Mouse (Mus musculus): ENCODE measurements at regions not wholly inside any gene's neighbourhood (a gene's known extent, or its start where the extent isn't known, plus 50 kb on each side); places are given as distances from the start of the nearest gene placed in this dataset.

DNA sequence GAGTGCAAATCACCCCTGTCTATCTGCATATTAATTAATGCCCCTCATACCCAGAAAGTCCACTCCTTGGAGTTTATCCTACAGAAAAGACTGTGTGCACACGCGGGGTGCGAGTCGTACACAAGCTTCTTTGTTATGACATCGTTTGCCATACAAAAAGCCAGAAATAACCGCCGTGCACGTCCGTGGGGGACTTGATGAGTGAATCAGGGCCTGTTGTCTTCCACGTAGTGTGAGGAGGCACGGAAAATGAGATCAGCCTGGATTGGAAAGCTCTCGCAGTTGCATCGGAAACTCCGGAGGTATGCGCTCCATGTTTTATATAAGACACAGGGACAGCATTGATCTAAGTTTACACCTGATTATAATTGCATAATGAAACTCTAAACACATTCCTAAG lies 120.3 kb downstream of the Etnk1 start:
- intact Hi-C loops (cut with DNase I): no loop called here
- DNase-seq (ENCODE audit: extremely low spot score in 1 of 2, low spot score in 2 of 2): peak; percentile 25

DNA sequence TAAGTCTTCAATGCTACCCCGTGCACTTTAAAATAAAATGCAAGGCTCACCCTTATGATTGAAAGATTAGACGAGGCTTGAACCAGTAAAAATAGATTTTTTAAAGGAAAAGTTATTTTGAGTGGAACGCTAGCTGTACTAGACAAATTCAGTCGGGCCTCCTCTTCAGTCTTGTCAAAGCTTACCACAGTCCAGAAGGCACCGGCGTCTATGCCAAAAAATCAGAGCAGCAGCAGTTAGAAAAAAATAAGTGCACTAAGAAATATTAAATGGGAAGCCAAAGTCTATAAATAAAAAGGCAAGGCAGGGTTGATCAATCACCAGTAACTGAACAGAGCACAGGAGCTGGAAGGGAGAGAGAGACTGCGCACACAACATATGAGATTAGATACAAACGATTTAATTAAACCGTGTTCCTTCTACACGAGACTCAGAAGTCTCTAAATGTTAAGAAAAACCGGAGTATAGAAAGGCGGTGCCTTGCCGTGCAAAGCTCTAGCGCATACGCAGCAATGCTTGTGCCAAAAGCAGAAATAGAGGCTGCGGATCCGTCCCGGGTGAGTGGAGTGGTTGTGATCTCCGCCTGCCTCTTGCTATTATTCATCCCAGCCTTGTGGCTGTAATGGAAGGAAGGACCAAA lies 121.6 kb downstream of the Etnk1 start:
- peak; percentile 35 to 73 for DNase-seq (ENCODE audit: extremely low spot score in 1 of 2, low spot score in 2 of 2)
- intact Hi-C loops (cut with DNase I): no loop called here

DNA sequence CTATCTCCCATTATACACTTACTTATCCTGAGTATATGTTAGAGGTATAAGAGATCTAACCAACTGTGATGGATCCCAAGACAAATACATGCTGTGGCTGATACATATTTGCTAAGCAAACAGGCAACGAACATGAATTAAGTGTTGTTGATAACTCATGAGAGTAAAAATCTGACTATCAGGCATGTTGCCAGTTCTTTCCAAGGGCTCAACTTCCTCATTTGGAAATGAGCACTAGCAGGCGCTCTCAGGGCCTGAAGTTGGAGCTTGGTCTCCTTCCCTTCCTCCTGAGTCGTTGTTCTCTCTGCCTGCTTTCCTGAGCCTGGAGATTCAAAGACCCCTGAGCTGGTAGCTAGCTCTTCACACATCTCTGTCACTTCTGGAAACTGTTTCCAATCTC lies 126.6 kb downstream of the Etnk1 start:
- intact Hi-C loops (cut with DNase I): no loop called here
- no peak for DNase-seq (ENCODE audit: extremely low spot score in 1 of 2, low spot score in 2 of 2)

DNA sequence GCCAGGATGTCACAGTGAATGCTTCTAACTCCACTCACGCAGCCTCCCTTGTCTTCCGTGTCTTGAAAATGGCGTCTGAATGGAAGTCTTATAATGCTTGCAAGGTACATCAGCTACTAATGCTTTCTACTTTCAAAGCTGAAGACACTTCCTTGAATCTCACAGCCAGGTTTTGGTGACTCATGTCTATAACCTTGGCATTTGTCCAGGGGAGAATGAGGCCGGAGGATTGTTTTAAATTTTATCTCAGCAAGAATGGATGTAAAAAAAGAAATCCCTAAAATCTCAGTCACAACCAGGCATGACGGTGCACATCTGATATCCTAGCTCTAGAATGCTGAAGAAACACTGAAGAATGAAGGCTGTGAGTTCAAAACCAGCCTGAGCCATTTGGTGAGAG lies 131.4 kb downstream of the Etnk1 start:
- no peak for DNase-seq (ENCODE audit: extremely low spot score in 1 of 2, low spot score in 2 of 2)
- intact Hi-C loops (cut with DNase I): no loop called here

DNA sequence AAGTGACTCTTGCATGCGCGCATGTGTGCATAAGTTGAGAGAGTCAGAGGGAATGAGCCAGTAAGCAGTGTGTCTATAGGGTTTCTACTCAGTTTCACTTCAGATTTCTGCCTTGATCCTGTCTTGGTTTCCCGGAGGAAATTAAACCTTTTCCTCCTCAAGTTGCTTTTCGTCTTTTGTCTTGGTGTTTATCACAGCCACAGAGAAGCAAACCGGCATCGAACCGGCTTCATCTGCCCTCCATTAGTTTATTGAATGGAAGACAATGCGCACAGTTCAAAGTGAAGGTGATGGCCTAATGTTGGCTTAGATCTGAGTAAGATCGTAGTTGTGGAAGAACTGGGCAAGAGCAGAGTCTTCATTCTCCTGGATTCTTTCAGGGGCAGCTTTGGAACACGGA lies 134.4 kb downstream of the Etnk1 start:
- no peak for DNase-seq (ENCODE audit: extremely low spot score in 1 of 2, low spot score in 2 of 2)
- intact Hi-C loops (cut with DNase I): no loop called here

DNA sequence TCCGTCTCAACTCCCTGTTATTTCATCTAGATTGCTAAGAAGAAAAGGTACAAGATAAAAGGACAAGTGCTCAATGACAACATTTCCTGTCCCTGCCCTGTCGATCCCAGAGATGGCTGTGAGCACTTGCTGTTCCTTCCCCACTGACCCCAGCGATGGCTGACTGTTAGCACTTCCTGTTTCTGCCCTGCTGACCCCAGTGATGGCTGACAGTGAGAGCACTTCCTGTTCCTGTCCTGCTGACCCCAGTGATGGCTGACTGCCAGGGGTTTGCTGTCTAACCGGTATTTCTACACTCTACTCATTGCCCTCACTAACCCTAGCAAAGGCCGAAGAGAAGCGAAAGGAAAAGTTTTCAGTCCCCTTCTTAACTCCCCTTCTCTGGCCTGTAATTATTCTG lies 140.3 kb downstream of the Etnk1 start:
- intact Hi-C loops (cut with DNase I): no loop called here
- DNase-seq (ENCODE audit: extremely low spot score in 1 of 2, low spot score in 2 of 2): peak in 1 of 2 experiments; percentile 67

DNA sequence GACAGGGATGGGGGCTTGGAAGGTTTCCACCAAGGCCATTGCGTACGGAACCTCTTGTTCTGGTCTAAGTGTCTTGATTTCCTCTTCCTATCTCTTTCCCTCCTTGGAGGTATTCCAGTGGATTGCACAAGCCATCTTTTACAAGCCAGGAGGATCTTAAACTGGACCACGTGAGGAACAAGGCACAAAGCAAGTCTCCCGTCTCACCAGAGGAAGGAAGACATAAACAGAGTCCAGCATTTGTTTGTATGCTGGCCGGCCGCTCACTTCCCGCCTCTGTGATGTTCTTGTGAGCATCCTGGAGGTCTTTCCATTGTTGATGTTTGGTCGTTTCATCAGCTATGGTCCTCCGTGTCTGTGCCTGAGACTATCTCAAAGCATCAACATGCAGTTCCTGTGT lies 148.8 kb downstream of the Etnk1 start:
- intact Hi-C loops (cut with DNase I): no loop called here
- peak in 1 of 2 experiments; percentile 65 for DNase-seq (ENCODE audit: extremely low spot score in 1 of 2, low spot score in 2 of 2)

DNA sequence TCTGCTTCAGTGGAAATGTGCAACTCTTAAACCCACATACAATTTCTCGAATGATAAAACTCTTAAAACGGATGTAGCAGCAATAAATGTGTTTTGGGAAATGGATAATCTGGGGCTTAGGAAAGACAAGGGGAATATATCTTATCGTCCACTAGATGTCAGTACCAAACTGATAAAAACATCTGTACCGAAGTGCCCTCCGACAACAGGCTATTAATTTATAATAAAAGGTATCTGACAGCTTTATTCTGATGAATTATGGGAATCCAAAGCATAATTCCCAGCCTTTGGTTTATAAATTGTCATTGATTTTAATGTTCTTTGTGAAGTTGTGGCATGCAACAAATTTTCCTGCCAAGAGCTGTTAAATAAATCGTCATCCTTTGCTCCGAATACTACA lies 153.4 kb downstream of the Etnk1 start:
- DNase-seq (ENCODE audit: extremely low spot score in 1 of 2, low spot score in 2 of 2): peak in 1 of 2 experiments; percentile 11

DNA sequence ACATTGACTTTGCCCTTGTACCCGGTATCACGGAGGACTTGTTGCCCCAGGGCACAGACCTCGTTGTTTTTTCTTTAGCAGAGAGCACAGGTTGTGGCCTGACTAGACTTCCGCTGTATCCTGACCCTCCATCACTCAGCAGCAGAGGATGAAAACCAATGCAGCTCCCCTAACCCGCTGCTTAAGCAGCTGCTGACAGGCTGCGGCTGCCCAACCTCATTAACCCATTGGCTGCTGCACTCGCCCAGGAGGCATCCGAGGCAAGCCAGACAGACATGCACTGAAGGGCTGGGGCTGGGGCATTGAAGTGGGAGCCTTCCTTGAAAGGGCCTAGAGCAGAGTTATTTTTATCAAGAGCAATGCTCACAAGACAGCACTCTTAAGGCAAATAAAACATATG lies 157.6 kb downstream of the Etnk1 start:
- intact Hi-C loops (cut with DNase I): loop anchor here (10.0 kb wide), 2 partner anchors 640 to 1640 kb away; no protein-coding TSS in a partner anchor
- no peak for DNase-seq (ENCODE audit: extremely low spot score in 1 of 2, low spot score in 2 of 2)

More for the DNA sequence above, 153.4 kb downstream of the Etnk1 start:
- intact Hi-C loops (cut with DNase I): loop anchor here (10.0 kb wide), 2 partner anchors 644 to 1644 kb away; no protein-coding TSS in a partner anchor

DNA sequence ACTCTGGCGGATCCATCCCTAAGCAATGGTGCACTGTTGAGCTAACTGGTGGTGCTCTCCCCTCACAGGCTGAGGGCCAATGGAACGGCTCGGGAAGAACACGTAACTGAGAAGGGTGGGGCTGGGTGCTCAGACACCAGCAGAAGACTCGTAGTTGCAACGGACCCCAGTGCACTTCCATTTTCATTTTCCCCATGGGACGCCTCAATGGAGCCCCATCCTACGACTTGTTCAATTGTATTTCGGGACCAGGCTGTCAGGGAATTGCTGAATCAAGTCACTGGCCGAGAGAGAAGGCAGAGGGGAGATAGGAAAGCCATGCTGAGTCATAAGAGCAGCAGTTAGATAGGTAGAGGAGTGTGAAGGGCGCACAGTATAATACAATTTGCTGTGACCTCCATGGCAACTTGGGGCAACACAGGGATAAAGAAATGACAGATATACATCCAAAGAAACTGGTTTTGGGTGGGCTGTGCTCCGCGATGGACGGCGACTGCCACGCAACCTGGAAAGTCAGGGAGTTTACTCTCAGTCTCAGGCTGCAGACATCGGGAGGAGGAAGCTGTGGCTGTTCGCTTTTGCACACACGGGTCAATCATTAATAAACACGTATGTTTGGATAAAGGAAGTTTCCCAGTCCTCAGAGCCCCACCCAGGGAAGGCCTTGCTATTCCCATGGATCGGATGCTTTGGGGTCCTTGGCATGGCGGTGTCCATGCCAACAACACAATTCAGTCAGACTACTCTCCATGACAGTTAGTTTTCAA lies 160.1 kb downstream of the Etnk1 start:
- DNase-seq (ENCODE audit: extremely low spot score in 1 of 2, low spot score in 2 of 2): no peak
- intact Hi-C loops (cut with DNase I): loop anchor here (10.0 kb wide), 2 partner anchors 638 to 1638 kb away; no protein-coding TSS in a partner anchor

DNA sequence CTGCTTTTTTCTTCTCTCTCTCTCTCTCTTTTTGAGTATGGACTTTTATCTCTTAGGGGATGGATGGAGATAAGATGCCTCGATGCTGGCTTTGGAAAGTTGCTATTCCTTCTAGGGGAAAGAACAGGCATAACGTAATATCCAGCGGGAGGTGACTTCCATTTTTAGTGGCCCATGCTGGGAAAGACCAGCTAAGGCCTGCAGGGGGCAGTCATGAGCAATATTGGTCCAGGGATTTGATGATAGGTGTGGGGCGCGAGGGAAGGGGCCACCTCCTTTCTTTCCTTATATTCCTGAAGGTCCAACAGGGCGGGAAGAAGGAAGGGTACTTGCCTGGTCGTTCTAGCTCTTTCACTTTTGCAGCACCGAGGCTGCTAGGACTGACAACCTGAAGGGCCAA lies 160.8 kb downstream of the Etnk1 start:
- intact Hi-C loops (cut with DNase I): loop anchor here (10.0 kb wide), 2 partner anchors 637 to 1637 kb away; no protein-coding TSS in a partner anchor
- no peak for DNase-seq (ENCODE audit: extremely low spot score in 1 of 2, low spot score in 2 of 2)

DNA sequence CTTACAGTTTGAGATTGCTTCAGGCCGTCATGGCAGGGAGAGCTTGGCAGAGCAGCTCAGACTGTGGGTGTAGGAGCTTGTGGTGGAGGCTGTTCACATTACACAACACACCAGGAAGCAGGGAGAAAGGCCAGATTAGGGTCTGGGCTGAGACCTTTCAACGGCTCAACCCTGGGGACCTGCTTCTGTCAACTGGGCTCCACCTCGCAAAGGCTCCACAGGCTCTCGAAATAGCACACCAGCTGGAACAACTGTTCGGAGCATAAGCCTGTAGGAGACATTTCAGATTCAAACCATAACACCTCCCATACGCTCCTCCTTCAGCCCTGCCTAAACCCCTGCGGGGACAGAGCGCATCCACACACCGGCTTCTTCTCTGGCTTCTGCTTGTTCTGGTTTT lies 161.2 kb downstream of the Etnk1 start:
- DNase-seq (ENCODE audit: extremely low spot score in 1 of 2, low spot score in 2 of 2): no peak
- intact Hi-C loops (cut with DNase I): loop anchor here (10.0 kb wide), 2 partner anchors 637 to 1637 kb away; no protein-coding TSS in a partner anchor

DNA sequence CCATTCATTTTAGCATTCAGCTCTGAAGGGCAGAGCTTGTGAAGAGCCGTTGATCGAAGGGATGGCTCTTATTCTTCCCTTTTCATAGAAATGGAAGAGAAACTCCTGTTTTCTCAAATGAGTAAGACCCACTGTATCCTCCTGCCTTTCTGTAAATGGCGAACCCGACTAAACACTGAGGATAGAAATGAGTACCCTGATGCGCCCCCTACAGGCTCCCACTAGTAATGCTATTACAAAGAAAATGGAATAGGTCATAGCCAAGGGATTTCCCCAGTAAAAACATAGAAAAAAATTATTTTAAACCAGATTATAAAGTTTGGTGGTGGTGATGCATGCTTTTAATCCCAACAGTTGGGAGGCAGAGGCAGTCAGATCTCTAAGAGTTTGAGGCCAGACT lies 162.1 kb downstream of the Etnk1 start:
- intact Hi-C loops (cut with DNase I): loop anchor here (10.0 kb wide), 2 partner anchors 636 to 1636 kb away; no protein-coding TSS in a partner anchor
- no peak for DNase-seq (ENCODE audit: extremely low spot score in 1 of 2, low spot score in 2 of 2)

DNA sequence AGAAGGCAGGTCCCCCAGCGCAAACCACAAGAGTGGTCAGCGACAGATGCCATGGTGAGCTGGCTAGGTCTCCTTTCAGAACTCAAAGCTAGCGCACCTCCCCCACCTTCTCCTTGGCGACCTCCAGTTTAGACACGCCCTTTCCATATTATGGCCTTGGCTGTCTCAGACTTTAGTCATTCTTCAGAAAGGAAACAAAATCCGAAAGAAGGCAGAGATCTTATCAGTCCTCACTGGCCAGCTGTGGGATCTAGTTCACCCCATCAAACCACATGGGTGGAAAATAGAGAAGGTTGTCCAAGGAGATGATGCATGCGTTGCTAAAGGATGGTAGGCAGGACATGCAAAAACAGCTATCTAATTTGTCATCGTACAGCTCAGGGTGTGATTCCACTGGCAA lies 166.5 kb downstream of the Etnk1 start:
- intact Hi-C loops (cut with DNase I): no loop called here
- no peak for DNase-seq (ENCODE audit: extremely low spot score in 1 of 2, low spot score in 2 of 2)

DNA sequence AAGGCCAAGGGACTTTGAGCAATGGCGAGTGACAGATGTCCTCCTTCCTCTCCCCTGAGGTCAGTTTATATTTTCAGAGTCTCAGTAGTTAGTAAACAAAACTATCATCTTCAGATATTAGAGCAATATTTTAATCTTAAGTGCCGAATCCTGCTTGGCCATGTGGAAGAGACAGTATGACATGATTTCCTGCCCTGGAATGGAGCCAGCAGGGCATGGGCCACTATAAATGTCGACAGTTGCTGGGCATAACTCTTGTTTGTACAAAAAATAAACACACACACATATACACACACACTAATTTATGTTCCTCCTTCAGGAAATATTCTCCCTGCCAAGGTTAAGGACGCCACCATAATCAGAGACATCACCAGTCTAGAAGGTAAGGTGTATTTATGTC lies 169.6 kb downstream of the Etnk1 start:
- intact Hi-C loops (cut with DNase I): no loop called here
- no peak for DNase-seq (ENCODE audit: extremely low spot score in 1 of 2, low spot score in 2 of 2)

DNA sequence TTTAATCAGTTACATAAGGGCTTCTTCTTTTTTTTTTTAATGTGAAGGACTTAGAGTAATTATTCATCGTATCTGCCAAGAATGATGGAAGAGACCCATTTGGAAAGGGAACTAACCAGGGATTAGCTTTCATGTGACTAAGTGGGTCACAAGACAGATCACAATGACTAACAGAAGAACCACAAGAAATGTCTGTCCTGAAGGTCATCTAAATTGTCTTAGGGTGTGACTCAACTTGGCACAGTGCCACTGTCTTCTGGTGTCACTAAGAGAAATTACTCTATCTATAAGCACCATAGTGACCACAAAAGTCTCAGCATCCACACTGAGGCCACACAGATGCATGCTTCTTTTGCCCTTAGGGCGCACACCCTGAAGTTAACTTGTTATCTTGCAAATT lies 182.0 kb downstream of the Etnk1 start:
- intact Hi-C loops (cut with DNase I): no loop called here
- DNase-seq (ENCODE audit: extremely low spot score in 1 of 2, low spot score in 2 of 2): no peak

DNA sequence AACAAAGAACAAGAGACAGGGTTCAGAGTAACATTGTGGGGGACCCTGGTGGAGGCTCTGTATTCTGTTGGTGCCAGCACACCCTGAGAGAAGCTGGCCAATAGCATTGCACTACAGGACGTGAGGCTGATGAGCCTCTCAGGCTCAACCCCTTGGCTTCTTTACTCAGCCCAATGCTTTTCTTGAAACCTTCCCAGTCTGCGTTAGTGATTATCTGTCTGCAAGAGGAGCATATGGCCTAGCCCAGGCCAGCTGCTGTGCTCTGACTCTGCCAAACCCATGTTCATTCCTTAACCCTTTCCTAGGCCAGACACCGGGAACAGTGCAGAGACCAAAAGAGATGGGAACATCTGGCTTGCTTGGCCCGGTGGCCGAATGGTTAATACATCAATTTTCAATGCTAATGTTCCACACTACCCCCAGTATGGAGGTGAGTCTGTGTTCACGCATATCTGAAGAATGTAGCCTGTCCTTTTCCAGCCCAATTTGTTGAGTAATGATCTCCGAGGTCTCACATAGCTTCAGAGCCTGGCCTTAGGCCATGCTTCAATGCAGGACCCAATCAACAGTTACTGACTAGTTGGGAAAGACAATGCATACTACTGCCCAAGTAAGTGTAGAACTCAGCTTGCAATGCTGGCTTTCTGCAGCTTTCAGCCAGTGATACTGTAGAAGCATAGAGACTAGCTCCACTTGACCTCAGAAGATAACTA lies 192.5 kb downstream of the Etnk1 start:
- intact Hi-C loops (cut with DNase I): no loop called here
- peak in 1 of 2 experiments; percentile 31 for DNase-seq (ENCODE audit: extremely low spot score in 1 of 2, low spot score in 2 of 2)

DNA sequence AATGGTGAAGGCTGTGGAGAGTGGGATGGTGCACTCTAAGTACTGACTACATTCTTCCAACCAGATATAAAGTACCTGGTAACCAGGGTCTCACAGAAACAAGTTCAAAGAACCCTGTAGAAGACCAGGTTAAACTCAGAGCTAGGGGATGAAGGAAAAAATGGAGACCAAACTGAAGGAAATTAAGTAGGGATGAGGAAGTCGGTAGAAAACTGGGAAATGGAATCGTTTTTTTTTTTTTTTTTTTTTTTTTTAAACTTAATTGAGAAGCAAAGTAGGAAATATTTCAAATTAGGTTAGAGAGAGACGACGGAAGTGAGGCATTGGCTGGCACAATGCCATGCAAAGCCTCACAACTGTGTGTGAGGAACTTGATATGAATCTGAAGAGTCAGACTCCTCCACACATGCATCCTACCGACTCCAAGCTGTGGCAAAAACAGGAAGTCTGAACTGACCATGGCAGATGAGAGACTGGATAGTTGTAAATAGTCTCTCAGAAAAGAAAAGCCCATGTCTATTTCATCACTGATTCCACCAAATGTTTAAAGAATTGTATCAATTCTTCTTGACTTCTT lies 194.2 kb downstream of the Etnk1 start:
- DNase-seq (ENCODE audit: extremely low spot score in 1 of 2, low spot score in 2 of 2): no peak
- intact Hi-C loops (cut with DNase I): no loop called here

DNA sequence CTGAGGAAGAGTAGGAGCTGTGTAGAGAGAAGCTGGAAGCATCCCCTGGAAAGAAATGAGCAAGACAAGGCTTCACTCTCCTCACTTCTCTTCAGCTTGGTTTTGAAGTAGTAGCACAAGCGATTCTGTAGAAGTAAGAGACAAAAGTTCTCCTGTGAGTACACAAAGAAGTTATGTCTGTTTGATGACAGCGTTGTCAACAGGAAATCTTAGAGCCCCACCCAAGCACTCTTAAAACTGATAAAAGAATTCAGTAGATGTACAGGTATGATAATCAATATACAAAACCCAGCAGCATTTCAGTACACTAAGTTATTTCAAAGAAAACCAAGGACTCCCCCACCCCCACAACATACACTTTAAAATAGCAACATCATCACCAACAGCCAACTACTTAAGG lies 194.9 kb downstream of the Etnk1 start:
- DNase-seq (ENCODE audit: extremely low spot score in 1 of 2, low spot score in 2 of 2): no peak
- intact Hi-C loops (cut with DNase I): no loop called here
